Mouse (Mus musculus) intestine, postnatal 0 days (tissue): ENCODE measurements at regions not wholly inside any gene's neighbourhood (a gene's known extent, or its start where the extent isn't known, plus 50 kb on each side); places are given as distances from the start of the nearest gene placed in this dataset.

Experiments used
- ATAC-seq: fragments of 200-750 bp; cut with Nextera tagmentation; 2 replicates; pipeline ENCODE4 v1.8.0; 2017; ENCODE audit warnings: mild to moderate bottlenecking, moderate TSS enrichment, moderate library complexity
- H3K27ac ChIP-seq: fragments of 300-500 bp; sonication (generic); 2 replicates; pipeline ENCODE4 v1.5.1; 2014; ENCODE audit warnings: mild to moderate bottlenecking, low read depth, low read length, moderate library complexity
- H3K27me3 ChIP-seq: fragments of 300-500 bp; sonication (generic); replicated peaks from 2 replicates; pipeline ENCODE4 v1.6.1; 2014; ENCODE audit warnings: low read length, mixed read lengths; ENCODE audit not compliant: control insufficient read depth, insufficient read depth
- H3K36me3 ChIP-seq: fragments of 300-500 bp; sonication (generic); 2 replicates; pipeline ENCODE4 v1.6.1; 2014; ENCODE audit warnings: mild to moderate bottlenecking, moderate library complexity; ENCODE audit not compliant: control insufficient read depth, insufficient read depth
- H3K4me1 ChIP-seq: fragments of 300-500 bp; sonication (generic); replicated peaks from 2 replicates; pipeline ENCODE4 v1.6.1; 2014; ENCODE audit warnings: antibody characterized with exemption, low read length, mixed read lengths; ENCODE audit not compliant: control insufficient read depth, insufficient read depth
- H3K4me2 ChIP-seq: fragments of 300-500 bp; sonication (generic); replicated peaks from 2 replicates; pipeline ENCODE4 v1.6.1; 2014; ENCODE audit warnings: low read depth, mild to moderate bottlenecking, moderate library complexity
- H3K4me3 ChIP-seq: fragments of 300-500 bp; sonication (generic); 2 replicates; pipeline ENCODE4 v1.5.1; 2014; ENCODE audit warnings: low read depth, low read length
- H3K9ac ChIP-seq: fragments of 300-500 bp; sonication (generic); 2 replicates; pipeline ENCODE4 v1.6.1; 2014; ENCODE audit warnings: mild to moderate bottlenecking, low read depth, low read length
- H3K9me3 ChIP-seq: fragments of 300-500 bp; sonication (generic); 2 replicates; pipeline ENCODE4 v1.6.1; 2016; ENCODE audit warnings: mixed run types; ENCODE audit not compliant: control insufficient read depth
- CTCF ChIP-seq: sonication (generic); IDR thresholded peaks from 2 replicates; pipeline ENCODE4 v1.5.1; 2016; ENCODE audit warnings: low read depth, mild to moderate bottlenecking, control low read depth, antibody characterized with exemption, moderate library complexity
- WGBS: fragments of 180-500 bp; shearing (Covaris S2); extraction: QIAGEN DNeasy Blood & Tissue Kit; methylation state at CpG from one replicate; pipeline ENCODE4 v1.1.7; 2014; 5-methylcytosine and 5-hydroxymethylcytosine counted together

DNA sequence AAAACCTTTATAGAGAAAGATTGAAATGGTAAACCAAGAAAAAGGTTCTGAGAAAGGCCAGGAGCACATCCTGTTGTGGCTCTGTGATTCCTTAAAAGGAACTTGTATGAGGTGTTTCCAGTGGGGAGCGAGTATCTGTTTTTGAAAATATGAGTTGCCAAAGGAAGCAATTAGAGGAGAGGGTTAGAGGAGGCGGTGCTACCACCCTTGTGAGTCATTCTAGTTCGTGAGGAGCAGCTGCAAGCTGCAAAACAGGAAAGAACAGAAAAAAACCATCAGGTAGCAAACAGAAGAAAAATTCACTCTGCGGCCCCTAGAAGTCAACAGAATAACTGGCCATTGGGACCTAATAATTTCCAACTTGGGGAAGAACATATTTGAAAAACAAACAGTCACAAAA is 116.1 kb upstream of the Pitrm1 start:
- no peak for ATAC-seq
- H3K4me3 ChIP-seq, result no peak overlapping the region
- TF ChIP-seq CTCF, result no peak

DNA sequence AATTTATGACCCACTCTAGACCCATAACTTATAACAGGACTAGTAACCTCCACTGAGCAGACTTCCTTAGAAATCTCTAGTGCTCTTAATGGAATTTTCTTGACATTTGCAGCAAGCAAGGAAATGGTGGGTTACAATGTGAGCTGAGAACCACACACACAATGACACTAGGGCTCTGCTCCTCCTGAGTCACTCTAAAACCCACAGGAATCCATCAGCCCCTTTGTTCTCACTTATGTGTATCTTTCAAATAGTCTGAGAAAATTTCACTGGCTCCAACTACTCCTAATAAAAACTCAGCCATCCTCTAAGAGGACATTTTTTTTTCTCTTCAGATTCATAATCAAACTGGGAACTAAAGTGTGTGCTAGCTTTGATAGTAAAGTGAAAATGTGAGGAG is 101.0 kb upstream of the Pitrm1 start:
- Histone ChIP-seq H3K36me3 (no peaks in the 10 kb centered on the region), H3K9ac (no peak overlapping the region), H3K4me1 (no peaks in the 10 kb centered on the region), H3K9me3 (no peaks in the 10 kb centered on the region), H3K4me3 (no peak overlapping the region), H3K4me2 (no peak overlapping the region), H3K27me3 (no peaks in the 10 kb centered on the region), H3K27ac (no peak overlapping the region)
- TF ChIP-seq CTCF, result no peak
- ATAC-seq, result no peak

More for the DNA sequence above, 116.1 kb upstream of the Pitrm1 start:
- H3K9ac ChIP-seq, result no peak overlapping the region
- 59% methylated on average over 4 of the region's 4 CpGs for WGBS
- H3K27me3 ChIP-seq, result no peaks in the 10 kb centered on the region
- H3K4me1 ChIP-seq, result no peaks in the 10 kb centered on the region
- no peak overlapping the region for H3K4me2 ChIP-seq
- H3K36me3 ChIP-seq, result no peaks in the 10 kb centered on the region
- H3K9me3 ChIP-seq, result no peaks in the 10 kb centered on the region
- no peak overlapping the region for H3K27ac ChIP-seq

DNA sequence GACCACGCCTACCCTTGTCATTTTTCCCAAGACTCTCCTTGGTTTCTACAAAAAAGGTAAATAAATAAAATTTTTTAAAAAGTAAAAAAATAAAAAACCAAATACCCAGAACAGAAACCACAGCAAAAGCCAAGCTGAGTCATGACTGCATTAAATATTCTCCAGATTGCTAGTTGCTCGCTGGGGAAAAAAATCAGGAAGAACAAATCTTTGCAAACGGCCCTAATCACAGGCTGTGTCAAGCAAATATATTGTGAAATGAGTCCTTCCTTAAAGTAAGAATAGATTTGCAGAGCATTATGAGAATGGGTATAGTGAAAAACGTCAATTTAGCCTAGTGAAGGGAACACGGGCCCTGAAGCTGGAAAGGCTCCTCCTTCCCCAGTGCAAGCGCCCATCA is 86.6 kb upstream of the Pitrm1 start:
- no peak for TF ChIP-seq CTCF
- H3K4me3 ChIP-seq, result no peak overlapping the region
- H3K9ac ChIP-seq, result no peak overlapping the region
- H3K27ac ChIP-seq, result no peak overlapping the region
- H3K9me3 ChIP-seq, result no peaks in the 10 kb centered on the region
- no peaks in the 10 kb centered on the region for H3K4me1 ChIP-seq
- 84% methylated on average over 6 of the region's 6 CpGs for WGBS
- H3K36me3 ChIP-seq, result no peaks in the 10 kb centered on the region
- H3K27me3 ChIP-seq, result no peaks in the 10 kb centered on the region
- no peak overlapping the region for H3K4me2 ChIP-seq
- ATAC-seq, result no peak

DNA sequence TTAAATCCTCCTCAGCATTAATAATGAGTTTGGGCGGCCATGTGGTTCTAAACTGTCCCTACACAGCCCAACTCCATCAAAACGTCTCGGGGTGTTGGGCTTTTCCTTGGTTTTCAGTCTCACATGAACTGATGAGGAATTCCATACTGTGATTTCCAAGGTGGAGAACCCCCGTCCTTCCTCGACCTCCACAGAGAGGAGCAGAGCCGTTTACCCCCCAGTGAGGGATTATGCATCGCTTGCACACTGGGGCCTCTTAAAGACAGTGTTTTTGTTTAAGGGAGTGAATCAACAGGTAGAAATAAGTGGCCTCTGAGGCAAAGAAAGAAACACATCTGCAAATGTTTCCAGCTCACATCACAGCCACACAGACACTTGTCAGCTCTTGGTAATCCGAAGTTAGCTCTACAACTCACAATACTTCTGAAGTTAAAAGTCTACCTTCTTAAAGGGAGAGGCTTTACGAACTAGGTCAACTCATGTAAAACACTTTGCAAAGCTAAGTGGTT is 82.0 kb upstream of the Pitrm1 start:
- H3K4me2 ChIP-seq, result no peak overlapping the region
- no peaks in the 10 kb centered on the region for H3K27me3 ChIP-seq
- no peaks in the 10 kb centered on the region for H3K36me3 ChIP-seq
- no peak overlapping the region for H3K4me3 ChIP-seq
- H3K4me1 ChIP-seq, result no peaks in the 10 kb centered on the region
- 52% methylated on average over 9 of the region's 9 CpGs for WGBS
- no peak for TF ChIP-seq CTCF
- H3K9ac ChIP-seq, result no peak overlapping the region
- no peak overlapping the region for H3K27ac ChIP-seq
- no peak for ATAC-seq
- no peaks in the 10 kb centered on the region for H3K9me3 ChIP-seq

DNA sequence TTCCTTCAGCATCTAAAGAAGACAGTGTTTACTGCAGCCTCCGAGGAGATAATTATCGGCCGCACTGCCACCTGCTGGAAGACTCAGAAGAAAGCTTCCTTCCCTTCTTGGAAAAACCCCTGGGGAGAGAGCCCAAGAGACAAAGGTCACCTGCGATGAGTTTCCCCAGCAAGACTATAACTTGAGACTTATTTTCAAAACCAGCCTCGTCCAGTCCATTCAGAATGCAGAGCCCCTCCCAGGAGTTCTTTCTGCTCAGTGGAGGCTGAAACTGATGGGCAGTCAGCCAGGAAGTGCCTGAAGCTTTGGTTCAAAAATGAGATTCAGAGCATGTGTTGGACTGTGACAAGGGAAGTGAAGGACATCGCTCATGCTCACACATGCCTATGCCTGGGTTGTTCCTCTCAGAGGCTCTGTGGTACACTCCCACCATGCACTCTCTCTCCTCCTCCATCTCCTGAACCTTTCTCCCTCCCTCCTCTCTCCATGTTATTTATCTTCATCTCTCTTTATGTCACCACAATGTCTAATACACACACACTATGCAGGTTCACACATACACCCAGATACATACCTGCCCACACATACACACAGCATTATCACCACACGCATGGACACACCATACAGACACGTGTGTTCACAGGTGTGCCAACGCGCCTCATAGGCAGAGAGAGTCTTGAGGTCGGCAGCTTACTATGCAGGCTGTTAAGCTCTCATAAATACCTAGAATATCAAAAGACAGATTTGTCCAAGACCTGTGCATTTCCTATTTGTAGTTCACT is 78.3 kb upstream of the Pitrm1 start:
- Histone ChIP-seq H3K36me3 (no peaks in the 10 kb centered on the region), H3K27me3 (no peaks in the 10 kb centered on the region), H3K27ac (no peak overlapping the region), H3K9me3 (no peaks in the 10 kb centered on the region), H3K9ac (no peak overlapping the region), H3K4me2 (no peak overlapping the region), H3K4me1 (no peaks in the 10 kb centered on the region), H3K4me3 (no peak overlapping the region)
- ATAC-seq, result no peak
- peak; percentile 73 for TF ChIP-seq CTCF
- 57% methylated on average over 11 of the region's 11 CpGs for WGBS

DNA sequence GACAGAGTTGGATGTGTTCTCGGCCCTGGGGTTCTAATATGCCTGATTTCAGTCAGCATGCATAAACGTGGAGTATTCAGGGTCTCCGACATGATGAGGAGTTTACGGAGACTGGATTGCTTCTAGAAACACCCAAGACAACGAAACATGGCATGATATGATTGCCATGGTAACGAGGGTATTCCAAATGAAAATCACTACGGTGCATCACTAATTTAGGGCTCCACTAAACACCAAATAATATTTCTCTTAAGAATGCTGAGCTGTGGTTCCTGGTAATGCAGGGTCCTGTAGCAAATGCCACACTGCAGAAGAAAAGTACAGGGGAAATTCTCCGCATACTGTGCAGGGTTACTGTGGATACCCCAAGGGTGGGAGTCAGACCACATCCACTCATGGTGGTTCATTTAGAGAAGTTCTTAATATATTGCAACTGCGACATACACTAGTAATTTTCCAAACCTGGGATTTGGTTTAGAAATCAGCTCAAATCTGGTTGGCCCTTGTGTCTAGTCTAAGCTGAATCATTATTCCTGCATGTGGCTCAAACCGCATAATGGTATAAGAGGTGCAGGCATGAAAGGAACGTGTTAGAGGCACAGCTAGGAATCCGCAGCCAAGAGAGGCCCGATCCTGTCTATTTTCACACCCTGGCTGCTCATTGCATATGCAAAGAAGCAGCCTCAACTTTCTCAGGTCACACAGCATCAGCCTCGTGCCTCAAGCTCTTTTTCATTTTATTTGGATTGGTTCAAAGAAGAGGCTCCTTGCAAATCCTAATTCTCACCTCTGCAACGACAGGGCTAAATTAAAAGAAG is 77.5 kb upstream of the Pitrm1 start:
- no peaks in the 10 kb centered on the region for H3K9me3 ChIP-seq
- H3K4me1 ChIP-seq, result no peaks in the 10 kb centered on the region
- ATAC-seq, result no peak
- no peaks in the 10 kb centered on the region for H3K36me3 ChIP-seq
- H3K4me2 ChIP-seq, result no peak overlapping the region
- no peaks in the 10 kb centered on the region for H3K27me3 ChIP-seq
- WGBS, result 84% methylated on average over 15 of the region's 15 CpGs
- no peak overlapping the region for H3K4me3 ChIP-seq
- no peak overlapping the region for H3K9ac ChIP-seq
- TF ChIP-seq CTCF, result no peak
- no peak overlapping the region for H3K27ac ChIP-seq
